Mouse (Mus musculus): ENCODE measurements around the gene Trpm8.

Trpm8 gene

DNA sequence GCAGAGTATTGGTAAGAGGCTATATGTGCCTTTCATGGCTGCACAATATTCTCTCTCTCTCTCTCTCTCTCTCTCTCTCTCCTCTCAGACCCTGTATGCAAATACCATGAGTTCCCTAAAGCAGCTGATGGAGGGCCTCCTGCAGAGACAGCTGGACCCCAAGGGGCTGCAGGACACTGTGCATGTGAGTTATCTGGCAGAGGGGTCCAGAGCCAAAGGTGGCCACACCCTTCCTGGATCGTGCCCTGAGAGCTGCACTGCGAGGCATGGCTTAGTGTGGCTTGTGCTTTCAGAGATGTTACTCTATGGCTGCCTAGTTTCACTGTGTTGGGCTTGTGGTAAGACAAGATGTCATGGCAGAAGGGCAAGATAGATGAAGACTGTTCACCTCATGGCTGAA, 29.8 kb upstream of the Trpm8 start:
- in situ Hi-C loops (cut with MboI, MseI): no loop called here

DNA sequence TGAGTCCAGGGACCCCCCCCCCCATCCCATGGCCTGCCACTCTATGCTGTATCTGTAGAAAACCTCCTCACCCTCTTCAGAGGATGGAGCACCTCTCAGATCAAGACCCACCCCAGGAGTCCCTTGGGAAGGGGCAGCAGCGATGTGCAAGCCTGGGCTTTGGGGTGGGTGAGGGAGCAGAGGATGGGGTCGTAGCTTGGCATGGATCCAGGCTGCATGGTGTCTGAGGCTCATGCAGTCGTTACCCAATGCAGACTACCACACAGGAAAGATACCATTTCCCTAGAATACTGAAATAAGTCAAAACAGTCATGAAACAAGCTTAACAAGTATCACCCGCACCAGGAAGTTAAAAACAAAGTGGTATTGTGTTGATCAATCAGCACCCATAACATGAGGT, 28.8 kb upstream of the Trpm8 start:
- in situ Hi-C loops (cut with MboI, MseI): no loop called here

DNA sequence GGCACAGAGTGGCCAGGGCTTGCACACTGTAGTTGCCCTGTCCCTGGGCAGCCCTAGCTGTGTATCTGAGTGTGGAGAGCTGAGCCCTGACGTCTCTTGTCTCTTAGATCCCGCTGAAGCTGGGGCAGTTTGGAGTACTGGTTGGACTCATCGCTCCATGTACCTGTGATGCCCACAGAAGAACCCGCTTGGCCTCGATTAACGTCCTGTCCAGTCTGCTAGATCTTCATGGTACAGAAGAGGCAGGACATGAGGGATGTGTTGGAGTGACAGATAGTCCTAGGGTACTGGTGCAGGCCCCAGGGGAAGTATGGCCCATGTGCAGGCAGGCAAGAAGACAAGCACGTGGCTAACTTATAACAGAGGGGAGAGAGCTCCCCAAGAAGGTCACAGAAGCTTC, 27.9 kb upstream of the Trpm8 start:
- in situ Hi-C loops (cut with MboI, MseI): no loop called here

DNA sequence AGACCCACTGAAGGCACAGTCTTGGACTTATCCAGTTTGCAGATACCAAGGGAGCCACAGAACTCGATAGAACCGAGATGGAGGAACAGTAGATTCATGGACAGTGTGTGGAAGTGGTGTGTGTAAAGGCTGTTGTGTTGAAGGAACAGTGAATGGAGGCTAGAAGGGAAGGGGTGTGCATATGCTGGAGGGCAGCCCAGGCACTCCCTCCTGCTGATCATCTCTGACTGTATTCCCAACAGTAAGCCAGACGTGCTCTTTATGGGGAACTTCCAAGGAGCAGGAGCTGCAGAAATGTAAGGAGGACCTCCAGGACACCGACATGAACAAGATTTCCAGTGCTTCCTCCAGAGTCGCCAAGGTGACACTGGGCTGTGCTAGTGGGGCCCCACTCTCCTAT, 27.4 kb upstream of the Trpm8 start:
- in situ Hi-C loops (cut with MboI, MseI): no loop called here

DNA sequence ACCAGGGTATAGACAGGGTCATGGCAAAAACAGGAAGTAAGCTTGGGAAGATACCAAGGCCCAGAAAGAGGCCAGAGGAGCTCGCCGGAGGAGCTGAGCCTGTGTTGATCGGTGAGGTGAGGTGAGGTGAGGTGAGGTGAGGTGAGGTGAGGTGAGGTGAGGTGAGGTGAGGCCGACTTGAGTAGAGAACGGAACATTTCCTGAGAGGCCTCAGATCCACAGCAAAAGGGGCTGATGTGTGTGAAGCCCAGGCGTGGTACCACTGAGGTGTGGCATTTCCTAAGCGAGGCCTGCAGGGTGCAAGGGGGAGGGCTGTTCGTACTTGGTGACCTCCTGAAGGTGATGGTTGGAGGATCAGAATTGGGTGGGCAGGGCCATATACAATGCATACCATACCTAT, 24.4 kb upstream of the Trpm8 start:
- in situ Hi-C loops (cut with MboI, MseI): no loop called here

DNA sequence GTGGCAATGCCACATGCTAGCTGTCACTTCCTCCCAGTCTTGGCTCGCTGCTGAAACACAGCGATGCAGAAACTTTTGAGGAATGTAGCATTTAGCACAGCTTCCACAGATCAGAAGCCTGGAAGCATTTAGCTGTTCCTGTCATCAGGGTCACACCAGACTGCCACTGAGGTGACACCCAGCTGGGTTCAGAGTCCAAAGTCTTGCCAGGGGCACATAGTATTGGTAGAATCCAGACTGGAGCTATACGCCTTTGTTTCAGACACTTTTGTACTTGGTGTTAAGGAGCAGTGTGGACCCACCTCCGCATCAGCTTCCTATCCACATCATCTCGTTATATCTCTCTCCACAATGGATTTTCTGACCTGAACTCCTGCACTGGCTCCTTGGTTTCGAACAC, 23.9 kb upstream of the Trpm8 start:
- in situ Hi-C loops (cut with MboI, MseI): no loop called here

DNA sequence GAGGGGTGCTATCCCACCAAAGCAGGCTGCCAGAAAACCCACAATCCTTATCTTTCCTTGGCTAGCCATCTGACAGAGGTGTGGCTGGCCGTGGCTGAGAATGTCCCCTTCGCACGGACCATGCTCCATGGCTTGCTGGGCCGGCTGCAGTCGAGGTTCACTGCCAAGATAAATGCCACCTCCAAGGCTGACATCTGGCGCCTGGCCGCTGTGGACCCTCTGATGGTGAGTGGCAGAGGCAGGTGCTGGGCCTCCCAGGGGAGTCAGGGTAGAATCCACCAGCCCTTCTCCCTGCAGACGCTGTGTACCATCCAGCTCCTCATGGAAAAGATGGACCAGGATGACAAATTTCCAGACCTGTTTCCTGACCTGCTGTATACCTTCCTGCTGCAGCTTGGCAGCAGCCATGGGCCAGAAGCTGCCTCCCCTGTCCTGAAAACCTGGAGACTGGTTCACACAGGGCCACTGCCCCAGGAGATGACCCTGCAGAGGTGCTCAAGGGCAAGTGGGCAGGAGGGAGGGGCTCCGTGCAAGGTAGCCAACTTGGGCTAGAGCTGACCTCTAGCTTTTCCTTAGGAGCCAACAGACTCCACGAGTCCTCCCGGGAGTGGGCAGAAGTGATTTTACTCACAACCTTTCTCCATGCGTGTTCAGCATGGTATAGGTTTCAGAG, 22.5 kb upstream of the Trpm8 start:
- in situ Hi-C loops (cut with MboI, MseI): no loop called here

DNA sequence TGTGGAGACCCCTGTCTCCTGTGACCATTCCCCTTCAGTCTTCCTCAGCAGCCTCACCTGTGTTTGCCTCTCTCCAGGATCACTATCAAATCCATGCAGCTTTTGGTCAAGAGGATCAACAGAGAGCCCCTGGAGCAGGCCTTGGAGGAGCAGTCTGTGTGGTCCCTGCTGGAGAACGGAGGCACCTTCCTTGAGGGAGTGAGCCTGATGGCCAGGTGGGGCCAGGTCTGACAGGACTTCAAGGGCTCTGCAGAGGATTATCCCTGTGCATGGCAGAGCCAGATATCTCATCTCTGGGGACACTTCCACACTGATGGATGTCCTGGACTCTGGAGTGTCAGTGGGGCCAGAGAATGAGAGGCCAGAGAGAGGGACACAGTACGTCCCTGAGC, 22.0 kb upstream of the Trpm8 start:
- in situ Hi-C loops (cut with MboI, MseI): no loop called here

DNA sequence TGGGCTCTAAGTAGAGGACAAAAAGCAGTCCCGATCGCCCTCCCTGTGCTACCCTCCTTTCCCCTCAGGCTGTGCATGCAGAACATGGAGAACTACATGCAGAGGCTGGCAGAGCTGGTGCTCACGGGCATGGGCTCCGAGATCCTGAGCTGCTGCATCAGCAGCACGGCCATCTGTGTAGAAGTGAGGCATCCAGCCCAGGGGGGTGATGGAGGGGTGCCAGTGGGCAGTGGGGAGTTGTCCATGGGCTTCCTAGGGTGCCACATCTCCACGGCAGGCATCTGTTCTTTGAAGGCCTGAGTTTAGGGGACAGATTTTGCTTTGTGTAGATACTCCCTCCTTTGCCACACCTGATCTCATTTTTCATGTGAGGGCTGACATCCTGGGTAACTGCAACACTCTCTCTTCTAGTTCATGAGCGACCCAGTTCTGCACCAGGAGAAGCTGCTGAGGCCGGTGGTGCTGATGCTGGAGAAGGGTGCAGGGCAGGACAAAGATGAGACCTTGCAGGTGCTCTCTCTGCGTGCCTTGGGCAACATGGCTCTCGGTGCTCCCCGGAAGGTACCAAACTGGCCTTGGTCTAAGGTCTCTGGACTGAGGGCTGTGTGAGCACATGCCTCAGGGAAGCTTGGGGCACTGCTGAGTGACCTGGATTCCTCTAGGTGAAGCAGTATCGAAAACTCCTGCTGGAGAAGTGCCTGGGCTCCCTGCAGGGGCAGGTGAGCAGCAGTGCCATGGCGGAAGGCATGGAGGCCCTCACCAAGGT, 21.3 kb upstream of the Trpm8 start:
- in situ Hi-C loops (cut with MboI, MseI): no loop called here

DNA sequence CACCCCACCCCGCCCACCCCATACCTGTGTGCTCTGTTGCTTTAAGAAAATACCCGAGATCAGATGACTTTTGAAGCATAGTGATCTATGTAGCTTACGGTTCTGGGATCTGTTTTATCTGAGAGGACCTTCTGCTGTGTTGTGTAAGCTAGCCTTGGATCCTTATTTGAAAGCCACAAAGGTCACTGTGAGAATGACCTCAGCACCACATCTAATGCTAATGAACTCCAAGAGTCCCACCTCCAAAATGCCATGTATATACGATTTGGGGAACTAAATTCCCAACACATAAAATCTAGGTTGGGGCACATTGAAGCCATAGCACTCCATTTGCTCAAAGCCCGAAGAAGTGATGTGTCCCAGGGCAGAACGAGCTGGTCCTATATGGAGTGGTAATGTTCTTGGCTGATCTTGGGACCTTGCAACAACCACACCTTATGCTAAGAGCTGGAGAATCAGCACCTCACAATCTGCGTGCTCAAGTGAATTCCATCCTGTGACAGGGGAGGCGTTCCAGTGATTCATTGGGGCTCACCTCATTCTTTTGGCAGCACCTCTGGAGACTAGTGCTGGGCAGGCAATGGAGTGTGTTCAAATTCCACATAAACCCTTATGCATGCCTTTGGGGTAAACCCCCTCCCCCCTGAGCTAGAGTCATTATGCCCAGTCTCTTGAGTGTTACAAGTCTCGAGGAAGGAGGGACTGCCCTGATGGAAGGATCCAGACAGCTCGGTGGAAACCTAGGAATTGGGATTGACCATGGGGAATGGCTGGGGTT, 20.4 kb upstream of the Trpm8 start:
- in situ Hi-C loops (cut with MboI, MseI): no loop called here

DNA sequence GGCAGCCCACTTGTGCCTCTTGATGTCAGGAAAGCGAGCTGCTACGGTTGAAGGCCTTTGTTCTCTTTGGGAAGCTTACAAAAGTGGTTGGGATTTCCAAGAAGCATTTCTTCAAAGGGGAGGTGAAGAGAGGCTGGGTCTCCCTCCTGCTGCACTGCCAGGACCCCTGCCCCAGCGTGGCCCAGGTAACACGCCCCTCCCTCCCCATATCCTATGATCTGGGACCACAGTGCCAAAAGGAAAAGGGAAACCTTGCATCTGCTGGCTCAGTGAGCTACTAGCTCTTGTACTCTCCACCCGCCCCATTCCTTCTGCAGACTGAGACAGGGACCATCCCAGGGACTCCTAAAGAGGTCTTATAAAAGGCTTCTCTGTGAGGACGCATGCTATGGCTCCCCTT, 19.8 kb upstream of the Trpm8 start:
- in situ Hi-C loops (cut with MboI, MseI): no loop called here

DNA sequence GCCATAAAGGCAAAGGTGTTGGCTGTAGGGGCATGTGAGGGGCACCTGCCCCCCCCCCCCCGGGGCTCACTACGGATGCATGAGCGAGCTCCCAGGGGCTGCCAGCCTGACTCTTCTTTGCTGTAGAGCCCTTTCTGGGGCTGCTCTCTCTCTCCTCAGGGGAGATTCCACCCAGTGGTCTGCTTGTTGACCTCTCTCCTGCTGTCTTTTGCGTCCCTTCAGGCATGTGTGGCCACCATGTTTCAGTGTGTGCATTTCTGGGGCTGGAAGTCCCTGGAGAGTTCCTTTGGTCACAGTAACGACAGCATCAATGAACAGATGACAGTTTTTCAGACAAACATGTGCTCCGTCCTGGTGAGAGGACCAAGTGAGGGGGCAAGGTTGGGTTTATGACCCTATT, 19.1 kb upstream of the Trpm8 start:
- in situ Hi-C loops (cut with MboI, MseI): no loop called here

DNA sequence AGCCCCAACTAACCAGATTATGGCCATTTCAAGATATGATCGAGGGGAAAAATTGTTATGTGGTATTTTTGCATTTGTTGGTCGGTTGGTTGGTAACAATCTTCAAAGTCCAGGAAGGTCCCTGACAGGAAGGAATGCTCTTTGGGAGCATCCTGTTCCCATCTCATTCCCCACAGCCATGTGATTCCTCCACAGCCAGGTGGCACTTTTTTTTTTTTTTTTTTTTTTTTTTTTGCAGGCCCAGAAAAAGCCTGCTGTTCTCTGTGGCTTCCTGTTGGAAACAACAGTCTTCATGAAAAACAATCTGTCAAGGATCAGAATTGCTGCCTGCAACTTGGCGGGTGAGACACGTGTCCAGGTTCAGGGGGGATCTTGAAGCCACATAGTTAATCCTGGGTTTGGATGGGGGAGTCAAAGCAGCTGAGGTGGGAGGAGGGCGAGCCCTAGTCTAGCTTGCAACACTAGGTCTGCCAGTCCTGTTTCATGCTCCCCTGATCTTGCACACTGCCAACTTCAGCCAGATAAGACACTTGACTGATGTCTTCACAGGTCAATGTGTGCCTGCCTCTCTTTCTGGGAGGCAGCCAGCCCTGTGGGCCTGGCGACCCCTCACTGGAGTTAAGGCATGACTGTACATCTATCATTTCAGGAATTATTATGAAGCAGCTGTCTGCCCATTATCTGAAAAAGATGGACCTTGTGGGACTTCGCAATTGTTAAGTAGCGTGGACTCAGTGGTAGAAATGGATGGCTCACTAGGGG, 18.4 kb upstream of the Trpm8 start:
- in situ Hi-C loops (cut with MboI, MseI): no loop called here

DNA sequence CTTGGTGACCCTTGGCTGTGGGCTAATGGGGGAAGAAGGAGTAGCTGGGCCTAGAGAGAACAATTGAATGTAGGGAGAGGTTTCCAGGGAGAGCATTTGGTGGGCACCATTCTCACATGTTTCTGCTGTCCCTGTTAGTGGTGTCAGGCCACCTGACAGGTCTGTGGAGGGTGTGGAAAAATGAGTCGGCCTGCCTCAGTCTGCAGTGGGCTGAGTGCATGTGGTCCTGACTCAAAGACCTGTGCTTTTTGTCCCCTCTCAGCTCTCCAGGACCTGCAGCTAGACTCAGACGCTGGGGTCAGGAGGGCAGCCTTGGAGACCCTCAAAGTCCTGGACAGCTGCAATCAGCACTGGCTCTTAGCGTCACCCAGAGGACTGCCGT, 17.8 kb upstream of the Trpm8 start:
- in situ Hi-C loops (cut with MboI, MseI): no loop called here

DNA sequence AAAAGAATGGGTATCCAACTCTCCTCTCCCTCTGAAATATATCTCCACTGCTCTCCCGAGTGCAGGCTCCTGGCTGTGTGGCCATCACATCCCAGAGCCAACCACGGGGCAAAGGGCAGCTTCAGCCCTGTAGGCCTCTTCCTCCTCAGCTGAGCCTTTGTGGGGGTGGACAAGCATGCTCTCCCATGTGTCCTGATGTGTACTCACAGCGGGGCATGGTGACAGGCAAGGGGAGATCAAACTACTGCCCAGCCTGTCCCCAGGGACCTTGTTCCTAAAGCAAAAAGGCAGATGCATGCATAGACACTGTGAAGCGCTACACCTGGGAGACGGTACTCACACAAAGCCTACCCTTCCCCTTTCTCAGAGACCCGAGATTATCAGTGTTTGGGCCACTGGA, 17.3 kb upstream of the Trpm8 start:
- in situ Hi-C loops (cut with MboI, MseI): no loop called here

DNA sequence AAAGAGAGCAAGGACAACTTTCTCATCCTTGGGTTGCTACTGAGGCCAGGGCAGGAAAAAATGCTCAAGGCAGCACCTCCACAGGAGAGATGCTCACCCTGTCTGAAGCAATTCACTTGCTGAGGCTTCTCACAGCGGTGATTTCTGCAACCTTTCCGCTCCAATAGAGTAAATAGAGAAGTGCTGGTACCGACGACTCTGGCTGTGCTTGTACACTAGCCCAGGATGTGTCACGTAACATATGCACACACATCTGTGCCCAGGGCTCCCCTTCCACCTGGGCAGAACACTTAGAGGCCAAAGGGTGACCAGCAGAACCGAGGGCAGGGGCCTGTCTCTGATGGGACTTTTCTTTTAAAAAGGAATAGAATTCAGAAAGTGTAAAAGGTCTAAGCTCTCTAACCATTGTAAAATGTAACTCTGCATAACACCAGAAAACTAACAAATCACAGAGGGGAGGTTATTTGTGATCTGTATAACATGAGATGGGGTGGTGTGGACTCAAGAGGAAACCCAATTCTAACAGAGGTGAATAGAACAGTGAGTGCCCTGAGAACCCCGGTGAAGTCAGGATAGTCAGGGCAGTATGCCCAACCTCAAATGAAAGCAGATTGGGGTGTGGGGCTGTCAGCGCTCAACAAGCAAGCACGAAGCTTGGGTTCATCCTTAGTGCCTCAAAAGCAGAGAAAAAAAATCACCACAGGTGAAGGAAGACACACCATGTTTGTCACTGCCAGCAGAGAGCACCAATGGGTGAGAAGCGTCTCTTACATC, 16.7 kb upstream of the Trpm8 start:
- in situ Hi-C loops (cut with MboI, MseI): no loop called here

DNA sequence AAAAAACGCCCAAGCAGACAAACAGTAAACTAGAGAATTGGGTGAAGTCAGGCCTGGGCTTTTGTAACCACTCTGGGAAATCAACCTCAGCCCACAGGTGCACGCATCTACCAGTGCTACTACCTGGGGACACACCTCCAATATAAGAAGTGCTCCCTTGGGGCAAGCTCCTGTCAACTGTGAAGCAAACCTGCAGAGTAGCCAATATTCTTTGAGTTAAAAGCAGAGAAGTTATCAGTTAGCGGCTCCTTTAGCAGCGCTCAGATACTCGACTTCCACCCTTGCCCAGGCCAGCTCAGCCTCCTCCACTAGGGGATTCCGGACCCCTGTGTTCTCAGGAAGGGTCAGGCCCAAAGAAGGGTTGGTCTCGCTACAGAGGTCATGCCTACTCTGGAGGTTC, 15.8 kb upstream of the Trpm8 start:
- in situ Hi-C loops (cut with MboI, MseI): no loop called here

DNA sequence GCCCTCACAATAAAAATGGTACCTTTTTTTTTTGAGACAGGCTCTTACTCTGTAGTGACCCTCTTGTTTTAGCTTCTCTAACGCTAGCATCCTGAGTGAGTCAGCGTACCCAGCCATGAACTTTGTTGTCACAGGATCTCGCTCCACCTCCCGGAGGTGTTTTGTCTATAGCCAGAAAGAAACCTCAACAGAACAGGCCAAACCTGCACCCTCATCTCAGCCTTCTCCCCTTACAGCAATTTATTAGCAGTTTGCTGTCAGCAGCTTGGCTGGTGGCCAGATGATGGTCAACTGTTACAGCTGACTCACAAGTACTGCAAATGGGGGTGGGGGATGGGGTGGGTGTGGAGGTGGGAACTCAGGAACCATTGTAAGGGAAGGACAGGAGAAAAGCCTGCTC, 15.2 kb upstream of the Trpm8 start:
- in situ Hi-C loops (cut with MboI, MseI): no loop called here

DNA sequence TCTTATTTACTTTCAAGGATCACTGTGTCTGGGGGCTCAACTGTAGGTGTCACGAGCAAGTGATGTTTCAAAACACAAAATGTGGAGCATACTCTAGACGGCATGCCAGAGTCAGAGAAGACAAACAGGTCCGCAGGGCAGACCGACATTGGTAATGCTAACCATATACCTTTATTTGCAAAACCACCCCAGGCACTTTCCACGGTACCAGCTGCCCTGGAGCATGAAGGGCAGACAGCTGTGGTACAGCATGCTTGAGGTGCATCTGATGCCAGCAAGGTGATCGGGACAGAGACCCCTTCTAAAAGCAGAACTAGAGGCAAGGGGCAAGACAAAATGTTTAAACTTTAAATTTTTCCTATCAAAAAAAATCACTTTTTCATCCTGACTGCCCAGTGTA, 14.5 kb upstream of the Trpm8 start:
- in situ Hi-C loops (cut with MboI, MseI): no loop called here

DNA sequence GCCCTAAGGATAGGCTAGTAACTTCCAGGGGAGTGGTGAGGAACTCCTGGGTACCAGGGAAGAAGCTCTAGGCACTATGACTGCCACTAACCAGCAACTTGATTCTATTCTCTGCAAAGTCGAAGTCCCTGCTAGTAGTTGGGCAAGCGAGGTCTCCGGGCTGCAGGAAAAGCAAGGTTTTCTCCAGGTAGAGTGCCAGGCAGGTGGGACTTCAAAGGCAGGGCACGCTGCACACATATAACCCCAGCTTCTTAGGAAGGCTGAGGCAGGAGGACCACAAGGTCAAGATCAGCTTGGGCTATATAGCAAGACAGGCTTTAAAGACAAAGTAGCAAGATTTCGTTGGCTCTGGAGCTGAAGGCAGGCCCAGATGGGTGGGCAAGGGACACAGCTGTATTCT, 13.7 kb upstream of the Trpm8 start:
- in situ Hi-C loops (cut with MboI, MseI): no loop called here

DNA sequence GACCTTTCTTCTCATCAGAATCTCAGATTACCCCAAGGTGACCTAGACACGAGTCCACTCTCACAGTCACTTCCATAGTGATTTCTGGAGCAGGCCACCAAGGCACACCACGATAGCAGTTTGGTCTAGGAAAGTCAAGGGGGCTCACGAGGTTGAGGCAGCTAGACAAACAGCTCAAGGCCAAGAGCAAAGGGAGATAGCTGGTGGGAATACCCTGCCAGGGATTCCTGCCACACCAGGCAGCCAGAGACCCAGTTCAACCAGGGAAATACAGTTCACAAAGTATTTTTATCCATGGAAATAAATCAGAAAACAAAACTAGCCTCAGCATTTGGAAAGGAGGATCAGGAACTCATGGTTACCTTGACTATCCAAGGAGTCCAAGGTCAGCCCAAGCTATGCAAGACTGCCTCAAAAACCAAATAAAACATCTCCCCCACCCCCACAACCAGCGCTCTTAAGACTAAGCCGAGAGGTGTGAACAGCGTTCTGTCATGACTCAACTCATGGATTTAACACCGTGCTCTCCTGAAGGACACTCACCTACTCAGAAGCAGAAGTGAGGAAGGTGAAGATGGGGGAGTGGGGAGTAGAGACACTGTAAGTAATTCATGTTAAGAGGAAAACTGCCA, 13.1 kb upstream of the Trpm8 start:
- in situ Hi-C loops (cut with MboI, MseI): no loop called here

Measured in T-helper 1 cell (primary cell).